Mouse (Mus musculus) hindbrain, embryonic 14.5 days (tissue): ENCODE results near the gene Kptn. TPM values are rescaled to one million over a fixed set of nuclear protein-coding genes. Genes with fewer than 3 reads are reported as not detected.

ENCODE experiments used
- ATAC-seq: fragments of 200-750 bp; cut with Nextera tagmentation; 2 replicates; pipeline ENCODE4 v1.8.0; 2017; ENCODE audit warnings: moderate number of reproducible peaks, mild to moderate bottlenecking, moderate TSS enrichment, moderate library complexity; ENCODE audit not compliant: low FRiP score
- DNase-seq: peaks from one replicate; pipeline ENCODE4 v3.0.0-alpha.2; 2015; ENCODE audit warnings: low spot score
- H3K27ac ChIP-seq: fragments of 300-500 bp; sonication (generic); 2 replicates; pipeline ENCODE4 v1.5.1; 2014; ENCODE audit warnings: mild to moderate bottlenecking, moderate library complexity
- H3K27me3 ChIP-seq: fragments of 300-500 bp; sonication (generic); 2 replicates; pipeline ENCODE4 v1.6.1; 2014; ENCODE audit warnings: mild to moderate bottlenecking, low read length, mixed read lengths; ENCODE audit not compliant: control insufficient read depth, insufficient read depth
- H3K36me3 ChIP-seq: fragments of 300-500 bp; sonication (generic); replicated peaks from 2 replicates; pipeline ENCODE4 v1.6.1; 2014; ENCODE audit not compliant: control insufficient read depth, insufficient read depth
- H3K4me1 ChIP-seq: fragments of 300-500 bp; sonication (generic); replicated peaks from 2 replicates; pipeline ENCODE4 v1.6.1; 2014; ENCODE audit warnings: antibody characterized with exemption, low read length, mixed read lengths; ENCODE audit not compliant: control insufficient read depth, insufficient read depth
- H3K4me2 ChIP-seq: fragments of 300-500 bp; sonication (generic); replicated peaks from 2 replicates; pipeline ENCODE4 v1.6.1; 2014; ENCODE audit warnings: mild to moderate bottlenecking, moderate library complexity
- H3K4me3 ChIP-seq: fragments of 300-500 bp; sonication (generic); replicated peaks from 2 replicates; pipeline ENCODE4 v1.5.1; 2014; ENCODE audit warnings: mild to moderate bottlenecking, low read length
- H3K9ac ChIP-seq: fragments of 300-500 bp; sonication (generic); 2 replicates; pipeline ENCODE4 v1.6.1; 2014
- H3K9me3 ChIP-seq: fragments of 300-500 bp; sonication (generic); 2 replicates; pipeline ENCODE4 v1.6.1; 2016; ENCODE audit warnings: low read length; ENCODE audit not compliant: control insufficient read depth
- WGBS: fragments of 180-500 bp; shearing (Covaris S2); extraction: QIAGEN DNeasy Blood & Tissue Kit; methylation state at CpG from one replicate; pipeline ENCODE4 v1.1.7; 2014; 5-methylcytosine and 5-hydroxymethylcytosine counted together
- polyA plus RNA-seq: library from polyadenylated mRNA; unstranded; fragments of >200 nt; fragmentation: Nextera tagmentation; extraction: Ambion mirVana; gene quantifications from 2 replicates; pipeline ENCODE4 v1.2.1, GENCODE M21; 2014

Kptn gene
- polyA plus RNA-seq, 1 experiment from 2014 or later: 37.1 TPM

DNA sequence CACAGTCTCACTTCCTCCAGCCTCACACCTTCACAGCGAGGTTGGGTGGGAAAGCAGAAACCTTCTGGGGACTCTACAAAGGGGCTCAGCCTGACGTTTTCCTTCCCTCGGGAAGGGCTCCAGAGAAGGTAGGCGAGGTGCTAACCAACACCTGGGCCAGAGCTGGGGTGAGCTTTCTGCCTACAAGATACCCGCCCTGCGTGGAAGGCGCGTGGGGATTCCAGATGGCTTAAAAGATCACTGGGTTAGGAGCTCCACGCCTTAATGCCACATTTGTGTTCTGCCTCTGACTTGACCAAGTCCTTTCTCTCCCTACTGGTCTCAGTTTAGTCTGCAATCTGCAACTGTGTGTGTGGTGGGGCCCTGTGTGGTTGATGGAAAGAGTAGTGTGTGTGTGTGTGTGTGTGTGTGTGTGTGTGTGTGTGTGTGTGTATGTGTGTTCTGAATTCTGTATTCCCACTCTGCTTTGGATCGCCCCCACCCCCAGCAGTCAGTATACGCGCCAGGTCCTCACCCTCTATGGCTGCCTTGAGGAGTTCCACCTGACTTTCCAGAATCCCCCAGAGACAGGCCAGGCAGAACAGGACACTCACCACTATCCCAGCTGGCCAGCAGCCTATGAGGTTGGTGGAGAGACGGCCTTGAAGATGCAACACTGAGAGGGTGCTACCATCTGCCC lies 11.4 kb downstream of the Kptn start:
- Histone ChIP-seq H3K36me3 (peaks cover 5% of the 10 kb centered on the region; the same call in 1 of the 2 replicates), H3K4me1 (peaks cover 58% of the 10 kb centered on the region), H3K4me2 (peak overlapping the region; percentile 74), H3K4me3 (peak overlapping the region; percentile 47), H3K9me3 (no peaks in the 10 kb centered on the region), H3K27me3 (no peaks in the 10 kb centered on the region), H3K27ac (peak overlapping the region; percentile 81), H3K9ac (peak overlapping the region; percentile 67)
- DNase-seq (no peak), ATAC-seq (no peak)
- 35% methylated on average over 13 of the region's 13 CpGs for WGBS

GRCm38 (mm10) chr7:16132161-16132581 lies 12.5 kb downstream of the Kptn start:
- ATAC-seq (no peak), DNase-seq (no peak)
- no peak overlapping the region for H3K27ac ChIP-seq
- H3K4me3 ChIP-seq: peak overlapping the region; percentile 47; the same call in 1 of the 2 replicates
- no peaks in the 10 kb centered on the region for H3K9me3 ChIP-seq
- H3K9ac ChIP-seq: 0 out of 2 replicates have a peak overlapping the region, but pooled peaks have one; percentile 22
- H3K4me2 ChIP-seq: peak overlapping the region; percentile 74
- H3K4me1 ChIP-seq: peaks cover 58% of the 10 kb centered on the region
- peaks cover 3% of the 10 kb centered on the region for H3K36me3 ChIP-seq
- H3K27me3 ChIP-seq: no peaks in the 10 kb centered on the region
- WGBS: 12% methylated on average over 7 of the region's 7 CpGs

- Histone ChIP-seq H3K4me1 (peaks cover 58% of the 10 kb centered on the region), H3K27me3 (no peaks in the 10 kb centered on the region), H3K27ac (no peak overlapping the region), H3K9ac (no peak overlapping the region), H3K36me3 (peaks cover 4% of the 10 kb centered on the region; the same call in 1 of the 2 replicates), H3K4me3 (no peak overlapping the region), H3K9me3 (no peaks in the 10 kb centered on the region), H3K4me2 (no peak overlapping the region)
- DNase-seq (no peak), ATAC-seq (no peak)
- 71% methylated on average over 3 of the region's 3 CpGs for WGBS
Measured at GRCm38 (mm10) chr7:16132926-16133325, 13.2 kb downstream of the Kptn start.

DNA sequence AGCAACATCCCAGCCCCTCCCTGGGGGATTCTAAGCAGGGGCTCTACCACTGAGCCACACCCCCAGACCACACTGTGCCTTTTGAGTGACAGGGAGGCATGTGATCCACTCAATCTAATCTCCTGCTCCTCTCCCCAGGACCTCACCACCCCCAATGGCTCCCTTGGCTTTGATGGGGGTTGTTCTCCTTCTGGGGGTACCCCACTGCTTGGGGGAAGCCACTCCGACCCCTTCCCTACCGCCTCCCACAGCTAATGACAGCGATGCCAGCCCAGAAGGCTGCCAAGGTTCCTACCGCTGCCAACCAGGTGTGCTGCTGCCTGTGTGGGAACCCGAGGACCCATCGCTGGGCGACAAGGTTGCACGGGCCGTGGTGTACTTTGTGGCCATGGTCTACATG lies 14.0 kb downstream of the Kptn start:
- Histone ChIP-seq H3K9ac (no peak overlapping the region), H3K4me2 (no peak overlapping the region), H3K27ac (peak overlapping the region; percentile 57; the same call in 1 of the 2 replicates), H3K9me3 (no peaks in the 10 kb centered on the region), H3K4me1 (peaks cover 54% of the 10 kb centered on the region), H3K27me3 (no peaks in the 10 kb centered on the region), H3K4me3 (no peak overlapping the region), H3K36me3 (peaks cover 4% of the 10 kb centered on the region; the same call in 1 of the 2 replicates)
- ATAC-seq (no peak), DNase-seq (no peak)
- 89% methylated on average over 9 of the region's 9 CpGs for WGBS

GRCm38 (mm10) chr7:16134951-16135392 lies 15.3 kb downstream of the Kptn start:
- H3K4me1 ChIP-seq: peaks cover 45% of the 10 kb centered on the region
- DNase-seq (peak; percentile 56), ATAC-seq (peak; percentile 57)
- H3K4me3 ChIP-seq: no peak overlapping the region; the same call in 1 of the 2 replicates
- no peaks in the 10 kb centered on the region for H3K9me3 ChIP-seq
- 9% methylated on average over 7 of the region's 7 CpGs for WGBS
- H3K36me3 ChIP-seq: peaks cover 4% of the 10 kb centered on the region; the same call in 1 of the 2 replicates
- H3K4me2 ChIP-seq: peak overlapping the region; percentile 23
- peak overlapping the region; percentile 57; the same call in 1 of the 2 replicates for H3K27ac ChIP-seq
- no peak overlapping the region for H3K9ac ChIP-seq
- no peaks in the 10 kb centered on the region for H3K27me3 ChIP-seq

DNA sequence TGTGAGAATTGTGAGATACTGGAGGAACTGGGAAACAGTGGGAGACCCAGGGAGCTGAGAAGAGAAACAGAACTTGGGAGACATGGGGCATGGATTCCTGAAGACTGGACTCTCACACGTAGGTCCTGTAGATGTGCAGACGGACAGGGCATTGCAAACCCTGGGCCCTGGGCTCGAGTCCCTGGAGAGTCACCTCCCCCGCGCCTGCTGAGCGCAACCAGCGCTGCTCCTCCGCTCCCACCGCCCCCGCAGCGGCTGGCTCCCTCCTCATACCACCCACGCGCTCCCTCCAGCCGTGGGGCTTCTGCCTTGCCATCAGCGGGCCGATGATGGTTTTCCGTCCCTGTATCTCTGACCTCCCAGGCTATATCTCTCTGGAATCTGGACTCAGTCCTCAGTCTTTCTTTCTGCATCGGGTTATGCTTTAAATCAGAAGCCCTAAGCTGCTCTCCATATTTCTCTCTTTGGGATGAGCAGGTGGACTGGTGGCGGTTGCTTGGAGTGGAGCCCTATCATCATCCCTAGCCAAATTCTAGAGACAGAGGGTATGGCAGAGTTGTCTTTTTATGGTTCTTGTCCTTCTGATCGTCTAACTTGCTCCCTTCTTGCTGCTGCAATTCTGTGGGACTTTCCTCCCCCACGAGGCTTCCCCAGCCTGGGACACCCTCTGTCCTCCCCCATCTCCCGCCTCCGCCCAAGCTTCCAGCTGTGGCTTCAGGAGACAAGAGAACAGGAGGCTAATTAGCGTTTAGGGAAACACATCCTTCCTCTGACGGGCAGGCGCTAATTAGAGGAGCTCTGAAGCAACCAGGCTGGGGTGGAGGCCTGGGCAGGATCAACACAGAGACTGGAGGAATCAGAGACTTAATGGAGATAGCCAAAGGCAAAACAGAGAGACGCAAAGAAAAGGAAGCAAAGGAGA lies 27.1 kb downstream of the Kptn start:
- Histone ChIP-seq H3K27me3 (no peaks in the 10 kb centered on the region), H3K4me3 (no peak overlapping the region), H3K9me3 (no peaks in the 10 kb centered on the region), H3K36me3 (peaks cover 16% of the 10 kb centered on the region; the same call in 1 of the 2 replicates), H3K4me2 (no peak overlapping the region), H3K27ac (no peak overlapping the region), H3K4me1 (no peaks in the 10 kb centered on the region), H3K9ac (no peak overlapping the region)
- 33% methylated on average over 27 of the region's 27 CpGs for WGBS
- DNase-seq (no peak), ATAC-seq (no peak)

DNA sequence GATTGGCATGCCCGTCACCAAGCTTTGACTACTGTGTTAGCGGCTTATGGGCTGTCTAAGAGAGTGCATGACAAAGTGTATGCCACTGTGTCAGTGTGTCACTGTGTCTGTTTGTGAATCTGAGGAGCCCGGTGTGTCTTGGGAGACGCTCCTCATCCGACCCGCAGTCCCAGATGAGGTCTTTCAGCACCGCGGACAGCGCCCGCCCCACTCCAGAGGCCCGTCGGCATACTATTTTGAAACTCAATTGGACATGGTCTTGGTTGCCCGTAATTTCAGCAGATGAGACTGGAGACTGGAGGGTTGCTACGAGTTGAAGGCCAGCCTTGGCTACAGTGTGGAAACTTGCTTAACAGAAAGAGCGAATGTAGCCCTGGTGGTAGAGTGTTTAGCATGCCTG lies 27.9 kb downstream of the Kptn start:
- H3K36me3 ChIP-seq: 0 out of 2 replicates have a peak, but pooled peaks cover 12% of the 10 kb centered on the region
- H3K4me2 ChIP-seq: no peak overlapping the region
- no peaks in the 10 kb centered on the region for H3K4me1 ChIP-seq
- H3K4me3 ChIP-seq: no peak overlapping the region
- WGBS: 14% methylated on average over 15 of the region's 15 CpGs
- no peaks in the 10 kb centered on the region for H3K9me3 ChIP-seq
- H3K27me3 ChIP-seq: no peaks in the 10 kb centered on the region
- ATAC-seq (no peak), DNase-seq (peak; percentile 38)
- H3K9ac ChIP-seq: no peak overlapping the region
- no peak overlapping the region for H3K27ac ChIP-seq

DNA sequence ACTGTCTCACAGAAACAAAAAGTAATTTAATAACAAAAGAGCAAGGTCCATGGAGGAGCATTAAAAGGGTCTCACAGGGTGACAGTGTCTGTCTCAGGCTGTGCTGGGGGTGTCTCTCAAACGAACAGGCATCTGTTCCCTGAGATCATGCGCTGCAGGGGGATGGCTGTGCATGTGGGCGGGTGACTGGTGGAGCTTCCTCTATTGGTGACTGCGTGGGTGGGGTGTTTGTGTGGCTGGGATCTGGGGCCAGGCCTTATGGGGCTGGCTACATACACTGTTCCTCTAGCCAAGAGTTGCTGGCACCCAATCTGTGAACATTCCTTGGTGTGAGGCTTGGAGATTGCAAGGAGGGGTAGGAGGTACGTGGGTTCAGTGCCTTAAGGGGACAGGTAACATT lies 29.5 kb downstream of the Kptn start:
- Histone ChIP-seq H3K4me1 (no peaks in the 10 kb centered on the region; the same call in 1 of the 2 replicates), H3K27me3 (no peaks in the 10 kb centered on the region), H3K9ac (no peak overlapping the region), H3K4me3 (no peak overlapping the region), H3K4me2 (no peak overlapping the region), H3K36me3 (0 out of 2 replicates have a peak, but pooled peaks cover 12% of the 10 kb centered on the region), H3K9me3 (no peaks in the 10 kb centered on the region), H3K27ac (no peak overlapping the region)
- no peak for DNase-seq
- 64% methylated on average over 5 of the region's 5 CpGs for WGBS
- no peak for ATAC-seq
